Mouse (Mus musculus) layer of hippocampus, postnatal 25 days (tissue): Measurements from ENCODE around the gene Tas2r110. TPM values are rescaled to one million over a fixed set of nuclear protein-coding genes. Genes with fewer than 3 reads are reported as not detected.

ENCODE experiments used
- DNase-seq, 2 experiments: peaks; one replicate each; pipeline ENCODE4 v3.0.0; 2022; ENCODE audit warnings: mixed read lengths in 2 of 2, low spot score in 1 of 2; ENCODE audit errors: extremely low spot score in 1 of 2
- total RNA-seq, 2 experiments: library from RNA; stranded (reverse); gene quantifications; 2 replicates each; pipeline ENCODE4 v1.2.3; 2021

Tas2r110 gene
- total RNA-seq = not detected

- DNase-seq = no peak
Observed at GRCm38 (mm10) chr6:132867708-132868107, at the start of gene Tas2r110. Gene Tas2r110 (plus strand): TSS chr6:132868008.

GRCm38 (mm10) chr6:132846842-132847241, 21.0 kb upstream of the Tas2r110 start, which contains the start of gene Tas2r123:
Gene Tas2r123 (plus strand): TSS chr6:132847142.
- DNase-seq = no peak

- DNase-seq = no peak
Observed at GRCm38 (mm10) chr6:132855138-132855537, 12.7 kb upstream of the Tas2r110 start, which contains the start of gene Tas2r116. Gene Tas2r116 (plus strand): TSS chr6:132855438.

GRCm38 (mm10) chr6:132892711-132893110, 24.9 kb downstream of the Tas2r110 start, which contains the start of gene Tas2r113:
Gene Tas2r113 (plus strand): TSS chr6:132893011.
- DNase-seq = no peak

GRCm38 (mm10) chr6:132909351-132909750, 41.5 kb downstream of the Tas2r110 start, which contains the start of gene Tas2r125:
Gene Tas2r125 (plus strand): TSS chr6:132909651.
- DNase-seq = no peak

Other genes with a start within 250 kb of the Tas2r110 start
- gene A630073D07Rik, start 216.5 kb upstream of the Tas2r110 start, total RNA-seq = not detected
- not detected for gene Tas2r120, start 211.1 kb upstream of the Tas2r110 start, total RNA-seq
- not detected for gene Tas2r121, start 167.0 kb upstream of the Tas2r110 start, total RNA-seq
- not detected for gene Tas2r122, start 156.1 kb upstream of the Tas2r110 start, total RNA-seq
- not detected for gene Tas2r115, start 130.0 kb upstream of the Tas2r110 start, total RNA-seq
- not detected for gene Tas2r124, start 113.3 kb upstream of the Tas2r110 start, total RNA-seq
- gene Tas2r102, start 105.9 kb upstream of the Tas2r110 start, total RNA-seq = not detected
- not detected for gene Tas2r136, start 89.8 kb upstream of the Tas2r110 start, total RNA-seq
- not detected for gene Tas2r117, start 65.2 kb upstream of the Tas2r110 start, total RNA-seq
- not detected for gene Tas2r123, start 20.9 kb upstream of the Tas2r110 start, total RNA-seq
- not detected for gene Tas2r116, start 12.6 kb upstream of the Tas2r110 start, total RNA-seq
- gene Tas2r113, start 25.0 kb downstream of the Tas2r110 start, total RNA-seq = not detected
- gene Tas2r125, start 41.6 kb downstream of the Tas2r110 start, total RNA-seq = not detected
- gene Tas2r129, start 83.1 kb downstream of the Tas2r110 start, total RNA-seq = not detected
- not detected for gene Tas2r131, start 89.9 kb downstream of the Tas2r110 start, total RNA-seq
- gene Tas2r109, start 113.0 kb downstream of the Tas2r110 start, total RNA-seq = not detected
- not detected for gene Tas2r103, start 169.1 kb downstream of the Tas2r110 start, total RNA-seq
- not detected for gene Tas2r140, start 187.8 kb downstream of the Tas2r110 start, total RNA-seq
- gene Smim10l1, start 236.9 kb downstream of the Tas2r110 start, total RNA-seq = 10 to 100 TPM; 86.2 to 92.9 TPM